Mouse (Mus musculus) bone marrow, adult 2 months (tissue): ENCODE measurements at regions not wholly inside any gene's neighbourhood (a gene's known extent, or its start where the extent isn't known, plus 50 kb on each side); places are given as distances from the start of the nearest gene placed in this dataset.

ENCODE experiments used
- CTCF ChIP-seq: fragments of 200-500 bp; IDR thresholded peaks from 2 replicates; pipeline ENCODE4 v1.5.1; 2011; ENCODE audit warnings: low read length, control low read depth; ENCODE audit not compliant: control insufficient read depth, insufficient read depth
- POLR2A ChIP-seq: fragments of 200-500 bp; IDR thresholded peaks from 2 replicates; pipeline ENCODE4 v1.6.1; 2011; ENCODE audit warnings: low read depth, mild to moderate bottlenecking, control low read depth, low read length, borderline replicate concordance; ENCODE audit not compliant: control insufficient read depth

- TF ChIP-seq CTCF (no peak), POLR2A (no peak)
Measured at GRCm38 (mm10) chr16:21281958-21282730, 77.6 kb downstream of the Ephb3 start.
